Mouse (Mus musculus) heart, postnatal 0 days (tissue): ENCODE data around the gene Rps24. TPM values are rescaled to one million over a fixed set of nuclear protein-coding genes. Genes with fewer than 3 reads are reported as not detected.

Source experiments
- ATAC-seq: fragments of 200-750 bp; cut with Nextera tagmentation; 2 replicates; pipeline ENCODE4 v1.8.0; 2017; ENCODE audit warnings: low read depth, moderate number of reproducible peaks, moderate library complexity; ENCODE audit not compliant: insufficient read depth
- DNase-seq: peaks from one replicate; pipeline ENCODE4 v3.0.0-alpha.2; 2016; ENCODE audit warnings: low spot score
- H3K27ac ChIP-seq: fragments of 300-500 bp; sonication (generic); 2 replicates; pipeline ENCODE4 v1.5.1; 2014; ENCODE audit warnings: low read depth, mild to moderate bottlenecking
- H3K27me3 ChIP-seq: fragments of 300-500 bp; sonication (generic); 2 replicates; pipeline ENCODE4 v1.6.1; 2014; ENCODE audit warnings: low read length, mixed read lengths; ENCODE audit not compliant: control insufficient read depth, insufficient read depth
- H3K36me3 ChIP-seq: fragments of 300-500 bp; sonication (generic); replicated peaks from 2 replicates; pipeline ENCODE4 v1.6.1; 2014; ENCODE audit warnings: low read length, mixed read lengths; ENCODE audit not compliant: control insufficient read depth, insufficient read depth
- H3K4me1 ChIP-seq: fragments of 300-500 bp; sonication (generic); 2 replicates; pipeline ENCODE4 v1.6.1; 2014; ENCODE audit warnings: antibody characterized with exemption; ENCODE audit not compliant: control insufficient read depth, insufficient read depth
- H3K4me2 ChIP-seq: fragments of 300-500 bp; sonication (generic); 2 replicates; pipeline ENCODE4 v1.6.1; 2014; ENCODE audit warnings: low read depth, mild to moderate bottlenecking, low read length, moderate library complexity
- H3K4me3 ChIP-seq: fragments of 300-500 bp; sonication (generic); 2 replicates; pipeline ENCODE4 v1.5.1; 2014; ENCODE audit warnings: low read depth, low read length
- H3K9ac ChIP-seq: fragments of 300-500 bp; sonication (generic); replicated peaks from 2 replicates; pipeline ENCODE4 v1.6.1; 2014; ENCODE audit warnings: low read depth, low read length, mixed read lengths
- H3K9me3 ChIP-seq: fragments of 300-500 bp; sonication (generic); replicated peaks from 2 replicates; pipeline ENCODE4 v1.6.1; 2016; ENCODE audit warnings: low read length; ENCODE audit not compliant: control insufficient read depth
- CTCF ChIP-seq: IDR thresholded peaks from 2 replicates; pipeline ENCODE4 v1.5.1; 2016; ENCODE audit warnings: antibody characterized with exemption, control low read depth, low read depth
- EP300 ChIP-seq: IDR thresholded peaks from 2 replicates; pipeline ENCODE4 v1.6.1; 2016; ENCODE audit warnings: antibody characterized with exemption, low read depth
- WGBS: fragments of 180-500 bp; shearing (Covaris S2); extraction: QIAGEN DNeasy Blood & Tissue Kit; methylation state at CpG from one replicate; pipeline ENCODE4 v1.1.7; 2014; 5-methylcytosine and 5-hydroxymethylcytosine counted together
- polyA plus RNA-seq: library from polyadenylated mRNA; unstranded; fragments of >200 nt; fragmentation: Nextera tagmentation; extraction: Ambion mirVana; gene quantifications from 2 replicates; pipeline ENCODE4 v1.2.1, GENCODE M21; 2015
- total RNA-seq: library from RNA; depleted of rRNA; stranded (reverse); fragments of >200 nt; gene quantifications from 2 replicates; pipeline ENCODE4 v1.2.3, GENCODE M21; 2014; ENCODE audit warnings: low replicate concordance

Rps24 gene
- total and polyA plus RNA-seq, 2 experiments from 2014 or later: 690 to 1,343 TPM

- Histone ChIP-seq H3K4me2 (0 out of 2 replicates have a peak overlapping the region, but pooled peaks have one; percentile 22), H3K4me3 (no peak overlapping the region), H3K9me3 (peaks cover 7% of the 10 kb centered on the region), H3K36me3 (no peaks in the 10 kb centered on the region), H3K4me1 (peaks cover 9% of the 10 kb centered on the region), H3K27ac (no peak overlapping the region), H3K9ac (no peak overlapping the region), H3K27me3 (no peaks in the 10 kb centered on the region)
- TF ChIP-seq CTCF (no peak), EP300 (no peak)
- WGBS: 29% methylated on average over 14 of the region's 14 CpGs
- DNase-seq (no peak), ATAC-seq (0 out of 2 replicates have a peak, but pooled peaks have one; percentile 30)
These were observed 20.6 kb downstream of the Rps24 start for GRCm38 (mm10) chr14:24507452-24508069.

DNA sequence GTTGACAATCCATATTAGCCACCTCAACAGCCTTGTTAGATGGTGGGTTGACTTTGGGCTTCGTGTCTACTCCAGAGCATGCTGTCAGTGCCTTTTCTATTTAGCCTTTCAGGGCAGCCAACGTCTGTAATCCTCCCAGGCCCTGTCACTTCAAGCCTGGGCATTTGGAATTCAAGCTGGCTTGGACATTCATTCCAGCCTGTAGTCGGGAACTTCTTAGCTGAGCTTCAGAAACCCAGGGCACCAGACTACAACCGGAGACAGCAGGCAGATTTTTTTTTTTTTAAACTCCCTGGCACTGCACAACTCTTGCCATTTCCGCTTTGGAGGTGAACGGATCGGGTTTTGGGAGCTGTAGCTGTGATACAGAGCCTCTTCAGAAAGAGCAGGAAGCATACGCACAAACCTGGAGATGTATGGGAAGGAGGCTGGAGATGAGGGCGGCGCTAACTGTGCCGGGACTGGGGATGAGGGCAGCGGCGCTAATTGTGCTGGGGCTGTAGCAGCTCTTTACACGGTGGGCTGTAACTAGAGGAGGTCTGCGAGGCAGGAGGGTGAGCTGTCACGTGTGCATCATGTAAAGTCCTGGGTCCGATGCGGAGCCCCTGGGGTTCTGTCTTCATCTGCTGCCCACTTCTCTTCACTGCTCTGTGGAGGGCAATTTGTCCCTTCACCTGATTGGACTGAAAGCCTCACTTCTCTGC is 21.3 kb downstream of the Rps24 start:
- Histone ChIP-seq H3K27me3 (no peaks in the 10 kb centered on the region), H3K4me1 (peaks cover 9% of the 10 kb centered on the region), H3K9ac (no peak overlapping the region), H3K27ac (no peak overlapping the region), H3K4me2 (peak overlapping the region; percentile 32; the same call in 1 of the 2 replicates), H3K36me3 (no peaks in the 10 kb centered on the region), H3K4me3 (no peak overlapping the region), H3K9me3 (peaks cover 7% of the 10 kb centered on the region)
- DNase-seq: no peak
- TF ChIP-seq CTCF (no peak), EP300 (no peak)
- WGBS: 28% methylated on average over 18 of the region's 18 CpGs
- no peak for ATAC-seq

GRCm38 (mm10) chr14:24509557-24509956 is 22.6 kb downstream of the Rps24 start:
- no peak for DNase-seq

DNA sequence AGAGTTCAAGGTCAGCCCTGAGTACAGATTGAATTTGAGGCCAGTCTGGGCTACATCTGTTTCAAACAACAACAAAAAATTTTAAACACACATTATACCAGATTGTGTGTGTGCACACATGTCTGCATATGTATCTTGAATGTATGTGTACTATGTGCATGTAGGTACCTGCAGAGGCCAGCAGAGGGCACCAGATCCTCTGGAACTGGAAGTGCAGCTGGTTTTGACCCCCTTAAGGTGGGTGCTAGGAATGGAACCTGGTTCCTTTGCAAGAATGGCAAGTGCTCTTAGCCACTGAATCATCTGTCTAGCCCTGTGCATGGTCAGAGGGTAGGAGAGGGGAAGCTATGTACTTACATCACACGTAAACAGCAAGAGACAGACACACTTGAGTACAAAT is 23.3 kb downstream of the Rps24 start:
- H3K36me3 ChIP-seq: no peaks in the 10 kb centered on the region
- H3K27me3 ChIP-seq: no peaks in the 10 kb centered on the region
- WGBS: 100% methylated on average over 1 of the region's 1 CpGs
- ATAC-seq (no peak), DNase-seq (no peak)
- H3K27ac ChIP-seq: no peak overlapping the region
- H3K4me3 ChIP-seq: no peak overlapping the region
- no peak overlapping the region for H3K4me2 ChIP-seq
- TF ChIP-seq EP300 (no peak), CTCF (peak; percentile 23)
- H3K4me1 ChIP-seq: peaks cover 9% of the 10 kb centered on the region
- peaks cover 7% of the 10 kb centered on the region for H3K9me3 ChIP-seq
- no peak overlapping the region for H3K9ac ChIP-seq

More at GRCm38 (mm10) chr14:24509557-24509956, 22.6 kb downstream of the Rps24 start:
- WGBS: 59% methylated on average over 5 of the region's 5 CpGs
- Histone ChIP-seq H3K27ac (no peak overlapping the region), H3K4me1 (peaks cover 9% of the 10 kb centered on the region), H3K27me3 (no peaks in the 10 kb centered on the region), H3K4me2 (no peak overlapping the region), H3K9ac (no peak overlapping the region), H3K4me3 (no peak overlapping the region), H3K9me3 (peaks cover 7% of the 10 kb centered on the region), H3K36me3 (no peaks in the 10 kb centered on the region)
- TF ChIP-seq CTCF (no peak), EP300 (no peak)
- no peak for ATAC-seq

DNA sequence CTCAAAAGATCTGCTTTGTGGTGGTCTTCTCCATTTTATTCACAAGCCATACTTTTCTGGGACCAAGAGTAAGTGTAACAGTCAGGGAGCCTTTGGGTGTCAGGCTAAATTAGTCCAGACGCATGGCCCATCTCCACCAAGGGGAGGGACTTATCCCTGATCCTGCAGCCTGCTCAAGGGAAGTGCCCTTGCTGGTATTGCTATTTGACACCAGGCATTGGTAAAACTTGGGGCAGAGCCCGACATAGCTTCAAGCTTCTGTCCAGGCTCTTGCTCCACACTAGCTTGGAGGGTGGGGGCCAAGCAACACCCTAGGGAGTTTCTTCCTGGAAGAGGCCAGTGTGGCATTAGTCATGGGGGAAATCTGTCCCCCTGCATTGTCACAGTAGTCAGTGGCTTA is 23.8 kb downstream of the Rps24 start:
- peaks cover 9% of the 10 kb centered on the region for H3K4me1 ChIP-seq
- H3K4me2 ChIP-seq: no peak overlapping the region
- no peak for TF ChIP-seq EP300
- TF ChIP-seq CTCF: no peak
- no peaks in the 10 kb centered on the region for H3K27me3 ChIP-seq
- H3K27ac ChIP-seq: no peak overlapping the region
- H3K4me3 ChIP-seq: no peak overlapping the region
- no peaks in the 10 kb centered on the region for H3K36me3 ChIP-seq
- H3K9ac ChIP-seq: no peak overlapping the region
- WGBS: 87% methylated on average over 2 of the region's 2 CpGs
- peaks cover 7% of the 10 kb centered on the region for H3K9me3 ChIP-seq
- no peak for ATAC-seq
- DNase-seq: no peak
